Mouse (Mus musculus) embryo, embryonic 10.5 days (tissue): ENCODE results near the gene Gm37240.

Experiments used
- DNase-seq: peaks from one replicate; pipeline ENCODE4 v3.0.0-alpha.2; 2015; ENCODE audit warnings: low spot score

Gene Gm37240

GRCm38 (mm10) chr3:85024817-85025705, 862.3 kb downstream of the Gm37240 start:
- DNase-seq, result no peak

GRCm38 (mm10) chr3:85024237-85024636, 863.1 kb downstream of the Gm37240 start:
- no peak for DNase-seq

GRCm38 (mm10) chr3:85022800-85023199, 864.5 kb downstream of the Gm37240 start:
- no peak for DNase-seq

- DNase-seq, result no peak
Measured at GRCm38 (mm10) chr3:85021816-85022215, 865.5 kb downstream of the Gm37240 start.

GRCm38 (mm10) chr3:85020137-85020536, 867.2 kb downstream of the Gm37240 start:
- DNase-seq, result no peak

- no peak for DNase-seq
Measured at GRCm38 (mm10) chr3:85015667-85016066, 871.7 kb downstream of the Gm37240 start.

GRCm38 (mm10) chr3:85012889-85013288, 874.4 kb downstream of the Gm37240 start:
- DNase-seq, result no peak

GRCm38 (mm10) chr3:85005257-85005656, 882.1 kb downstream of the Gm37240 start:
- no peak for DNase-seq

GRCm38 (mm10) chr3:84988880-84989279, 898.4 kb downstream of the Gm37240 start:
- no peak for DNase-seq

GRCm38 (mm10) chr3:84985121-84985625, 902.1 kb downstream of the Gm37240 start:
- no peak for DNase-seq

- DNase-seq, result no peak
Measured at GRCm38 (mm10) chr3:84982688-84983087, 904.6 kb downstream of the Gm37240 start.

- DNase-seq, result no peak
Measured at GRCm38 (mm10) chr3:84980158-84980557, 907.2 kb downstream of the Gm37240 start.

- DNase-seq, result no peak
Measured at GRCm38 (mm10) chr3:84978676-84979075, 908.6 kb downstream of the Gm37240 start.

- no peak for DNase-seq
Measured at GRCm38 (mm10) chr3:84974193-84974592, 913.1 kb downstream of the Gm37240 start.

- DNase-seq, result no peak
Measured at GRCm38 (mm10) chr3:84972881-84973280, 914.4 kb downstream of the Gm37240 start.

GRCm38 (mm10) chr3:84971561-84971960, 915.8 kb downstream of the Gm37240 start:
- DNase-seq, result no peak

- DNase-seq, result no peak
Measured at GRCm38 (mm10) chr3:84967364-84967763, 920.0 kb downstream of the Gm37240 start.

GRCm38 (mm10) chr3:84965156-84965555, 922.2 kb downstream of the Gm37240 start:
- DNase-seq, result no peak

GRCm38 (mm10) chr3:84955857-84956256, 931.5 kb downstream of the Gm37240 start:
- DNase-seq, result no peak

GRCm38 (mm10) chr3:84955011-84955775, 932.1 kb downstream of the Gm37240 start:
- DNase-seq, result no peak

GRCm38 (mm10) chr3:84952585-84953187, 934.6 kb downstream of the Gm37240 start:
- DNase-seq, result no peak

GRCm38 (mm10) chr3:84952135-84952534, 935.2 kb downstream of the Gm37240 start:
- peak; percentile 93 for DNase-seq
